Mouse (Mus musculus) thymus, postnatal 0 days (tissue): ENCODE data around the gene Vmn1r57. TPM values are rescaled to one million over a fixed set of nuclear protein-coding genes. Genes with fewer than 3 reads are reported as not detected.
"Not testable (repeated sequence)": the region's sequence is repeated elsewhere in the genome, so short reads cannot be mapped to it uniquely, and the experiment has no call there.

Experiments
- DNase-seq: peaks from one replicate; pipeline ENCODE4 v3.0.0-alpha.2; 2015; ENCODE audit warnings: low spot score
- polyA plus RNA-seq: library from polyadenylated mRNA; unstranded; fragments of >200 nt; fragmentation: Nextera tagmentation; extraction: Ambion mirVana; gene quantifications from 2 replicates; pipeline ENCODE4 v1.2.1, GENCODE M21; 2015

The Vmn1r57 gene
- polyA plus RNA-seq, result not detected in 2 replicates

GRCm38 (mm10) chr7:5218193-5218592, at the start of gene Vmn1r57:
Vmn1r57 (plus strand) TSS chr7:5218493.
- not testable (repeated sequence) for DNase-seq

DNA sequence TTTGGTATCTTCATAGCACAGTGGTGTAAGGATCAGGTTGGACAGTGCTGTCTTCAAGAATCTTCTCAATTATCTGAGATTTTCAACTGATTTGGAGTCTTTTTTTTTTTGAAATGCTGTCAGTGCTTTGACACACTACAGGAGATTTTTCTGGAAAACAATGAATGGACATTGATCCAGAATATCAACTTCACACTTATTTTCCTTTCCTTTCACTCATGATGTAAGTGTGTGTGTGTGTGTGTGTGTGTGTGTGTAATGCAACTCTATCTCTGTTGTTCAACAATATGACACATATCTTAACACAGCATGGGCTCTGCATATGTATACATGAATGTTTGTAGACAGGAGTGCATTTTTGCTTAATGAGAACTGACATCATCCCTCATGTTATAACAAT, 21.6 kb upstream of the Vmn1r57 start, which contains the start of gene Vmn1r56:
Gene Vmn1r56 (minus strand): TSS at position 101 of the 400 bp plus-strand sequence.
- DNase-seq, result not testable (repeated sequence)

GRCm38 (mm10) chr7:5263051-5263450, 44.8 kb downstream of the Vmn1r57 start:
- DNase-seq, result no peak

Other genes starting within 250 kb of the Vmn1r57 start
- not detected in 2 replicates for gene Sbk3, start 247.3 kb upstream of the Vmn1r57 start, polyA plus RNA-seq
- 18.7 and 22.3 TPM in 2 replicates for gene Zfp579, start 222.3 kb upstream of the Vmn1r57 start, polyA plus RNA-seq
- 14.9 and 18.2 TPM in 2 replicates for gene Zfp524, start 204.1 kb upstream of the Vmn1r57 start, polyA plus RNA-seq
- gene Fiz1, start 203.8 kb upstream of the Vmn1r57 start, polyA plus RNA-seq, result 32.3 and 33.5 TPM in 2 replicates
- gene Gm44973, start 203.0 kb upstream of the Vmn1r57 start, polyA plus RNA-seq, result 2.9 and 5.4 TPM in 2 replicates
- 5.1 and 5.9 TPM in 2 replicates for gene Zfp865, start 198.1 kb upstream of the Vmn1r57 start, polyA plus RNA-seq
- gene Ccdc106, start 197.9 kb upstream of the Vmn1r57 start, polyA plus RNA-seq, result 0.27 TPM in 1 of 2 replicates, not detected in the other
- gene 4632433K11Rik, start 184.4 kb upstream of the Vmn1r57 start, polyA plus RNA-seq, result not detected in 2 replicates
- gene Zfp784, start 180.0 kb upstream of the Vmn1r57 start, polyA plus RNA-seq, result 3.8 and 4.4 TPM in 2 replicates
- gene Zfp580, start 167.0 kb upstream of the Vmn1r57 start, polyA plus RNA-seq, result 15.2 and 15.4 TPM in 2 replicates
- 131 and 138 TPM in 2 replicates for gene U2af2, start 156.3 kb upstream of the Vmn1r57 start, polyA plus RNA-seq
- gene Epn1, start 138.3 kb upstream of the Vmn1r57 start, polyA plus RNA-seq, result 42.6 and 44.8 TPM in 2 replicates
- gene Rfpl4, start 101.5 kb upstream of the Vmn1r57 start, polyA plus RNA-seq, result not detected in 2 replicates
- gene Rasl2-9, start 92.5 kb upstream of the Vmn1r57 start, polyA plus RNA-seq, result 0.13 and 0.40 TPM in 2 replicates
- not detected in 2 replicates for gene Vmn1r55, start 68.8 kb upstream of the Vmn1r57 start, polyA plus RNA-seq
- gene Vmn1r56, start 21.7 kb upstream of the Vmn1r57 start, polyA plus RNA-seq, result not detected in 2 replicates
- gene Gm5065, start 132.0 kb downstream of the Vmn1r57 start, polyA plus RNA-seq, result not detected in 2 replicates
- not detected in 2 replicates for gene Nlrp2, start 132.5 kb downstream of the Vmn1r57 start, polyA plus RNA-seq
- not detected in 2 replicates for gene Vmn1r58, start 194.9 kb downstream of the Vmn1r57 start, polyA plus RNA-seq
- gene Vmn1r59, start 238.3 kb downstream of the Vmn1r57 start, polyA plus RNA-seq, result not detected in 2 replicates